Mouse (Mus musculus) urinary bladder, adult 2 months (tissue): ENCODE data around the gene Trem3. TPM values are rescaled to one million over a fixed set of nuclear protein-coding genes. Genes with fewer than 3 reads are reported as not detected.

Experiments used
- DNase-seq: peaks from one replicate; pipeline ENCODE4 v3.0.0; 2022; ENCODE audit warnings: low spot score
- polyA plus RNA-seq: library from polyadenylated mRNA; depleted of rRNA; stranded (reverse); fragments of >200 nt; gene quantifications from 2 replicates; pipeline ENCODE4 v1.2.3, GENCODE M21; 2012; rRNA removed

Trem3 gene
- polyA plus RNA-seq, 1 experiment = not detected

DNA sequence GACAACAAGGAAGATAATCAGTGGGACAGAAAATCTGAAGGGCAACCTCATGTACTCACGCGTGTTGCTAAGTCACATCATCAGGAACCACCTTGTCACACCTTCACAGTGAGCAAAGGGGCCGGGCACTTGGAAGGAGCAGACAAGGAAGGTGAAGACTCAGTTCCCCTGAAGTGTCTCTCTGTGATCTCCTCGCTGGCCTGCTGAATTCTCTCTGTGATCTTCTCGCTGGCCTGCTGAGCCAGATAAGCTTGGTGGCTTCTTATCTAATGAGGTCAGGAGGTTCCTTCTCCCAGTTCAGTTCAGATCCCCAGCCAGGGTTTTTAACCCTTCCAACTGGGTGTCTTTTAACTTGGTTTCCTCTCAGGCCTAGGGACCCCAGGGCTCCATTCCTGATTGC is 24.6 kb downstream of the Trem3 start:
- DNase-seq = no peak

GRCm38 (mm10) chr17:48272598-48272997 is 25.0 kb downstream of the Trem3 start:
- no peak for DNase-seq

DNA sequence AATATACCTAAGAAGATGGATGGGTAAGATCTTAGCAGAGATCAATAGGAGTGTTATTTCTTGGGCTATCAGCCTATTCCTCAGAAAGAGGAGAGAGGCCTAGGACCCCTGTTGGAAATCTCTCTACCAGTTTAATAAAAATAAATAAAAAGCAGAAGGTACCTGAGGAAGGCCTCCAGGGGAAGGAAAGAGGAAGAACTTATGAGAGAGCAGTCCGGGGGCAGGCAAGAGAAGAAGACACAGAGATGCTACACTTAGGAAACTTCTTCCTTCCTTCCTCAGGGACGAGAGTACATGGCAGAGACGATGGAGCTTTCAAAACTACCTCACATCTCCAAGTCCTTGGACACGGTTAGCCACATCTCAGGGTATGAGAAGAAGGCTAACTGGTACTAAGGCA is 26.5 kb downstream of the Trem3 start:
- no peak for DNase-seq

- DNase-seq = peak; percentile 34
Measured at GRCm38 (mm10) chr17:48274885-48275284, 27.3 kb downstream of the Trem3 start.

GRCm38 (mm10) chr17:48275736-48276135 is 28.2 kb downstream of the Trem3 start:
- no peak for DNase-seq

DNA sequence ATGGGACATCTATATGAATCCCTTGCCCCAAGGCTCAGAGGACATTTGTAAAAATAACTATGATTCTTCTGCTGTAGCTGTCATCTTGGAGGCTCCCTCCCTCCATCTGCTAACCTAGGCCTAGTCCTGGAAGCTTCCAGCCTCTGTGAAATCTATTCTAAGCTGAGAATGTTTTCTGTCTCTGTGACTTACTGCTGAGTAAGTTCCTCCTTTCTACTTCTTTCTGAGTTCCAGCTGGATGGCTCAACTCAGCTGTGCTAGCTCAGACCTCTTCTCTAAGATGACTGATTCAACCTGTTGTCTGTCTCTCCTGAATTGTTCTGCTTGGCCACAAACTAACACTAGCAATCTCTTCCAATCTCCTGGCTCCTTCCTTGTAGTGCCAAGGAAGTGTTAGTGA is 30.8 kb downstream of the Trem3 start:
- no peak for DNase-seq

DNA sequence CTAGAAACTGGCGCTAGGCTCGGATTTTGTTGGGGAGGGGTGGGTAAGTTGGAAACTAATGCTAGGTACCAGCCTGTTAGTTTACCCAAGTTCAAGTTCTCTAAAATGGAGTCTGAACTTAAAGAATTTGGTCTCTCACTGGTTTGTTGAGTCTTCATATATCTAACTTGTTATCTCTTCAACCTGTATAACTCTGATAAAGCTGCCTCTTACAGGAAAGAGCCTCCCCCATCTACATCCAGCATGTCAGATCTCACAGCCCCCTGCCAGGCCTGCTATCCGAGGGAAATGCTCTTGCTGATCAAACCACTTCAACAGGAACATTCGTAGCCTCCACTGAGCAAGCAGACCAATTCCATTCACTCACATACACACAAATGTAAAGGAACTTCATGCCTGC is 31.4 kb downstream of the Trem3 start:
- DNase-seq = no peak

DNA sequence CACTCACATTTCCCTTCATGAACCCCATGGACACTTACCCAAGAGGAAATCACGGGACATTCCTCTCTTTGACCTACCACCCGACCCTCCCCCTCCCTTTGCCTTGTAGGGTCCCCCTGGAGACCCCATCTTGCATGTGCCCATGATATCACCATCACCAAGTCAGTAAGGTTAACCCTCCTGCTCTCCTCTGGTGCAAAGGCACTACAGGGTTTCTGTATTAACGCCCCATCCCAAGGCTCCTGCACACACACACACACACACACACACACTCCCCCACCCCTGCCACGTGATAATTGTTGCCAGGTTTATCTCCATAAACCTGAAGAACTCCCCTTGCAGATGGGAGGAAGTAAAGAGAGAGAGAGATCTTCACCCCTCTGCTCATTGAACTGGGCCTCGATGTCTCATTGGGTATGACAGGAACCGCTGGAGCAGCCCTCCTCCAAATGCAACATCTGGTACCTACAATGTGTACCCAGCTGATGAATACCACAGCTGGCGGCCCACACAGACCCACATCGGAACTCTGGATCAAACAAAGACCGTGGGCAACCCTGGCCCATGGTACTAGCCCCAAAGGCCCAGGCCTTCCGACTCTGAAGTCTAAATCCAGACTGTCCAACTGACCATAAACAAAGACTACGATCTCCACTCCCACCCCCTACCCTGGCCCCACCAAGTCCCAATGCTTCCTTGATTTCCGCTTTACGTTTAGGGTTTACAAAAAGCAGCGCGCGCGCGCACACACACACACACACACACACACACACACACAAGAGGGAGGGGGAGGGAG is 33.6 kb downstream of the Trem3 start:
- no peak for DNase-seq

DNA sequence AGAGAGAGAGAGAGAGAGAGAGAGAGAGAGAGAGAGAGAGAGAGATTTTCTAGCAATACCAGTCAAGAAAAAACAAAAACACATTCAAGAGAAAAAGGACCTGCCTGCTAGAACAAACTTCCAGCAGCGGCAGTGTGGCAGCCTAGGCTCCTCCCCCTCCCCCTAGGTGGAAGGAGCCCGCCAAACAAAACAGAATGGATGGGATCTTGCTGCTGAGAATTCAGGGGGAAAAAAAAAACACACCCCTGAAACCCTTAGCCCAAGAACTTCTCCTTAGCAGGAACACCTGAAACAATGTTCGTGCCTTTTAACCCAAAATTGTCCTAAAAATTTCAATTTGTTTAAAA is 34.1 kb downstream of the Trem3 start:
- no peak for DNase-seq

DNA sequence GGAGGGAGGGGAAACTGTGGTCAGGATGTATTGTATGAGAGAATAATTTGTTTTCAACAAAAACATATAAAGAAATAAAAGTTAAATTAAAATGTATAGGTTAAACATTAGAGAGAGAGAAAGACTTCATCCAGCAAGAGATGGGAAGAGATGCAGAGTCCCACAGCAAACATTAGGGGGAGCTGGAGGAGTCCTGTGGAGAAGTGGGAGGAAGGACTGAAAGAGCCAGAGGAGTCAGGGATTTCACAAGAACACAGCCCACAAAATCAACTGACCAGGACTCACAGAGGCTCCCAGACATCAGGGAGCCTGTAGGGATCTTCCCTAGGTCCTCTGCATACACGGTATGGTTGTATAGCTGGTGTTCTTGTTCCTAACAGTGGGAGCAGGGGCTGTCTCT is 39.2 kb downstream of the Trem3 start:
- no peak for DNase-seq

DNA sequence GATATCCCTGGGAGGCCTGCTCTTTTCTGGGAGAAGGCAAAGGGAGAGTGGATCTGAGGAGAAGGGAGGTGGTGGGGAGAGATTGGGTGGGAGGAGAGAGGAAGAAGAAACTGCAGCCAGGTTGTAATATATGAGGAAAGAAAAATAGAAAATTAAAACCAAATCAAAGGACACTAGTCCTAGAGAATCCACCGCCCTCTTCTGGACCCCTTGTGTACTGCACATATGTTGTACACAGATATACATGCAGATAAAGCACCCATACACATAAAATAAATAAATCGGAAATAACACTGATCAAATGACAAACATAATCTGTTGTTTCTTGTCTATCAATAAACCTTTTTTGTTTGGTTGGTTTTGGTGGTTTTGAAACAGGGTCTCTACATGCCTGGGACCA is 39.7 kb downstream of the Trem3 start:
- DNase-seq = no peak

GRCm38 (mm10) chr17:48293500-48294194 is 46.1 kb downstream of the Trem3 start:
- no peak for DNase-seq

GRCm38 (mm10) chr17:48299203-48299602 is 51.6 kb downstream of the Trem3 start, which contains the start of gene Treml2:
Treml2 (plus strand) TSS chr17:48299498.
- DNase-seq = no peak

DNA sequence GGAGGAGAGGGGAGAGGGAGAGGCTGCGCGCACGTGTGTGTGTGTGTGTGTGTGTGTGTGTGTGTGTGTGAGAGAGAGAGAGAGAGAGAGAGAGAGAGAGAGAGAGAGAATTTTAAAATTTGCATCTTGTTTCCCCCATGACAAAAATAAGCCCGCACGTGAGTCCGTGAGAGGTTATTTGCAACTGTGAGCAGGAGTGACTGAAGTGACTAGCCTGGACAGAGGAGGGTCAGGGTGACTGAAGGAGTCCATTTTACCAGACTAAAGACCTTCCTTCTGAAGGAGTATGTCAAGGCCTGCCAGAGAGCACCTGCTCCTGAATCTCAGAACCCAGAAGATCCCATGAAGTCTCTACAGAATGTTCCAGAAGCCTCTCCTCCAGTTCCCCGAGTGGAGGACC is 52.2 kb downstream of the Trem3 start:
- no peak for DNase-seq

GRCm38 (mm10) chr17:48300199-48300598 is 52.6 kb downstream of the Trem3 start:
- no peak for DNase-seq

DNA sequence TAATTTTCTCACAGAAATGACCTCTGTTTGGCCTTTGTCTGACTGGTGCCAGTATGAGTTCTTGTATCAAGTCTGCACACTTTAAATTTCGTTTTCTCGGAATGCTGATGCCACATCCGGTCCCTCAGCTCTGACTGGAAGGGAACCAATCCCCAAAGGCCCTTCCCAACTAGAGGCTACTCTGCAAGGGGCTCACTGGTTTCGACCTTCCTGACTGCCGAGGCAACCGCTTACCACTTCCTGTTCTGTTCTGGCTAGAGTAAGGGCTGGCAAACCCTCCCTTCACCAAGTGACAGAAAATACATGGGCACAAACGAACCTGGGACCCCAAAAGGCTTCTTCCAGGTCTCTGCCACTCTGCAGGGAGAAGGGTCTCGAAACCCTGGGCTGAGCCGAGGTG is 53.3 kb downstream of the Trem3 start:
- DNase-seq = no peak

GRCm38 (mm10) chr17:48301792-48302191 is 54.2 kb downstream of the Trem3 start:
- DNase-seq = no peak

Other genes starting within 250 kb of the Trem3 start
- not detected in 2 replicates for gene 1700122O11Rik, start 209.5 kb upstream of the Trem3 start, polyA plus RNA-seq
- 0.09 and 0.12 TPM in 2 replicates for gene 1700067P10Rik, start 158.5 kb upstream of the Trem3 start, polyA plus RNA-seq
- 0.04 and 0.06 TPM in 2 replicates for gene 9830107B12Rik, start 101.5 kb upstream of the Trem3 start, polyA plus RNA-seq
- gene A530064D06Rik, start 80.5 kb upstream of the Trem3 start, polyA plus RNA-seq = 0.41 and 0.69 TPM in 2 replicates
- gene Trem1, start 15.0 kb upstream of the Trem3 start, polyA plus RNA-seq = 0.01 TPM in 1 of 2 replicates, not detected in the other
- 0.49 and 0.89 TPM in 2 replicates for gene Treml4, start 16.5 kb downstream of the Trem3 start, polyA plus RNA-seq
- gene Treml2, start 51.7 kb downstream of the Trem3 start, polyA plus RNA-seq = 0.19 and 0.32 TPM in 2 replicates
- 0.46 and 0.66 TPM in 2 replicates for gene B430306N03Rik, start 68.4 kb downstream of the Trem3 start, polyA plus RNA-seq
- 7.6 and 8.8 TPM in 2 replicates for gene Trem2, start 98.6 kb downstream of the Trem3 start, polyA plus RNA-seq
- 0.07 and 0.11 TPM in 2 replicates for gene Treml1, start 112.1 kb downstream of the Trem3 start, polyA plus RNA-seq
- 31.7 and 39.2 TPM in 2 replicates for gene Nfya, start 162.1 kb downstream of the Trem3 start, polyA plus RNA-seq
- gene Oard1, start 162.2 kb downstream of the Trem3 start, polyA plus RNA-seq = 38.1 and 42.4 TPM in 2 replicates
- gene Apobec2, start 185.2 kb downstream of the Trem3 start, polyA plus RNA-seq = 6.8 and 7.9 TPM in 2 replicates
- gene Tspo2, start 203.7 kb downstream of the Trem3 start, polyA plus RNA-seq = not detected in 2 replicates
- 0.11 and 0.13 TPM in 2 replicates for gene Unc5cl, start 207.1 kb downstream of the Trem3 start, polyA plus RNA-seq